In the genomic region with DNA sequence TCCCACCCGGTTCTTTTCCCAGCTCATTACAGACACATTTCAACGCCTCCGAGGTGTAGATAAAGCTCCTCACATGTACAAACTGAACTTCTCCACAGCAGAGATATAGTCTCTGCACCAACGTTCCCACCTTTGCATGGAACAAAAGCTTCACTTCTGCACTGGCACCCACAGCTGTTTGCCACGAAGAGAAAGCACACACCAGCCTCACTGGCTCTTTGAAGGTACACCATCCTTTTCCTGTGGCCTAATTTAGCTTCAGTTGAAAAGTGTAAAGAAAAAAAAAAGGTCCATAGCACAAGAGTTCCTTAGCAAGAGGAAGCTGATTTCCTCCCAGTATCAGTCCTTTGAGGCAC, we compare ENCODE assay signal across 13 mouse cellular contexts. TPM values are rescaled to one million over a fixed set of nuclear protein-coding genes. Genes with fewer than 3 reads are reported as not detected.
DNase-seq lines count a peak whose midpoint lies in the region; ATAC-seq and TF ChIP-seq lines count a peak whose summit lies in the region.
"Had no signal": no experiment of that assay in that cellular context is flagged by ENCODE, and none has a peak within 500 bp of the region (broad histone marks: within the 10 kb centered on the region; RNA-seq: fewer than 3 reads in every experiment).

No protein-coding gene starts in this region.

- H3K36me3 ChIP-seq in hindbrain, embryonic 16.5 days (ENCODE audit: control insufficient read depth, insufficient read depth, low read length) = no peaks in the 10 kb centered on the region
- H3K36me3 ChIP-seq in hindbrain, embryonic 10.5 days = no peaks in the 10 kb centered on the region
- H3K36me3 ChIP-seq: hindbrain, embryonic 12.5 days; neural tube, embryonic 15.5 days; stomach, embryonic 15.5 days had no signal

- no peak for TF ChIP-seq CTCF in layer of hippocampus, adult 2 months (conservative IDR thresholded peaks at IDR 0.05)

- 0 out of 2 replicates have a peak overlapping the region, but pooled peaks have one; percentile 2 for H3K4me2 ChIP-seq in hindbrain, embryonic 16.5 days (ENCODE audit: low read length)
- H3K4me2 ChIP-seq: hindbrain, embryonic 12.5 days; neural tube, embryonic 15.5 days; stomach, embryonic 15.5 days had no signal

- no peaks in the 10 kb centered on the region for H3K4me1 ChIP-seq in hindbrain, embryonic 16.5 days (ENCODE audit: control insufficient read depth, insufficient read depth, low read depth, low read length)
- H3K4me1 ChIP-seq in hindbrain, embryonic 10.5 days (replicated peaks) = no peaks in the 10 kb centered on the region
- H3K4me1 ChIP-seq: hindbrain, embryonic 12.5 days; neural tube, embryonic 15.5 days; stomach, embryonic 15.5 days had no signal

- DNase-seq in hindbrain, embryonic 10.5 days (ENCODE audit: low spot score) = no peak
- peak; percentile 59 for DNase-seq in CD4-positive, CD25-positive, alpha-beta regulatory T cell, adult 2 months (ENCODE audit: low read depth, low spot score)
- DNase-seq in T-cell, adult 2 months (ENCODE audit: low spot score) = peak; percentile 54
- no peak for DNase-seq in layer of hippocampus, adult 2 months (ENCODE audit: low spot score in 2 of 2)
- no peak for DNase-seq in layer of hippocampus, postnatal 25 days (ENCODE audit: extremely low spot score in 1 of 2, low spot score in 1 of 2)
- no peak for DNase-seq in urinary bladder, adult 2 months (ENCODE audit: low spot score)
- DNase-seq: right cerebral cortex, postnatal 14 days had no signal

- no peak overlapping the region for H3K27ac ChIP-seq in hindbrain, embryonic 16.5 days (ENCODE audit: low read depth, low read length)
- H3K27ac ChIP-seq in hindbrain, embryonic 10.5 days = no peak overlapping the region
- H3K27ac ChIP-seq in layer of hippocampus, adult 2 months = no peak overlapping the region
- H3K27ac ChIP-seq: hindbrain, embryonic 12.5 days; neural tube, embryonic 15.5 days; stomach, embryonic 15.5 days had no signal

- H3K4me3 ChIP-seq in hindbrain, embryonic 16.5 days (ENCODE audit: low read length) = no peak overlapping the region
- no peak overlapping the region for H3K4me3 ChIP-seq in hindbrain, embryonic 10.5 days
- H3K4me3 ChIP-seq in layer of hippocampus, adult 2 months = no peak overlapping the region; the same call in 1 of the 2 replicates
- H3K4me3 ChIP-seq: erythroblast, embryonic 14.5 days; hindbrain, embryonic 12.5 days; neural tube, embryonic 15.5 days; stomach, embryonic 15.5 days had no signal

- no peak overlapping the region for H3K9ac ChIP-seq in hindbrain, embryonic 16.5 days (ENCODE audit: low read depth, low read length)
- H3K9ac ChIP-seq: hindbrain, embryonic 12.5 days; neural tube, embryonic 15.5 days; stomach, embryonic 15.5 days had no signal

- H3K9me3 ChIP-seq in hindbrain, embryonic 16.5 days (ENCODE audit: control insufficient read depth, low read length) = no peaks in the 10 kb centered on the region
- H3K9me3 ChIP-seq in hindbrain, embryonic 10.5 days = no peaks in the 10 kb centered on the region
- H3K9me3 ChIP-seq: hindbrain, embryonic 12.5 days; neural tube, embryonic 15.5 days; stomach, embryonic 15.5 days had no signal

- H3K27me3 ChIP-seq in hindbrain, embryonic 16.5 days (replicated peaks; ENCODE audit: control insufficient read depth, insufficient read depth, low read length) = no peaks in the 10 kb centered on the region
- H3K27me3 ChIP-seq in hindbrain, embryonic 10.5 days (ENCODE audit: insufficient read depth, poor library complexity, severe bottlenecking) = no peaks in the 10 kb centered on the region
- H3K27me3 ChIP-seq: hindbrain, embryonic 12.5 days; neural tube, embryonic 15.5 days; stomach, embryonic 15.5 days had no signal

- no peak for ATAC-seq in hindbrain, embryonic 16.5 days
- peak; percentile 16 for ATAC-seq in megakaryocyte progenitor cell, adult 5-6 weeks (replicated peaks; ENCODE audit: poor library complexity)

- 82% methylated on average over 5 of the region's 5 CpGs for WGBS in hindbrain, embryonic 16.5 days
- WGBS in hindbrain, embryonic 10.5 days = 83% methylated on average over 5 of the region's 5 CpGs

RNA-seq across cellular contexts. Expression of a gene that starts 25.9 kb away (rescaled TPM):
- polyA plus RNA-seq in hindbrain, embryonic 16.5 days (2015; fragmentation: Nextera tagmentation; extraction: Ambion mirVana) = 16.4 and 17.5 TPM in 2 replicates
- 8.2 and 8.3 TPM in 2 replicates for polyA plus RNA-seq in hindbrain, embryonic 10.5 days (2016; fragmentation: Nextera tagmentation; extraction: Ambion mirVana)
- total RNA-seq in megakaryocyte progenitor cell, adult 5-6 weeks (2015) = 30.3 and 32.6 TPM in 2 replicates
- total RNA-seq in megakaryocyte progenitor cell, adult 5-6 weeks (2017) = 29.1 and 31.1 TPM in 2 replicates
- total RNA-seq in layer of hippocampus, adult 2 months (2021) = 1 to 10 TPM; 7.8 to 8.1 TPM
- total RNA-seq in layer of hippocampus, postnatal 25 days (2021) = 1 to 10 TPM; 8.3 to 9.0 TPM
- polyA plus RNA-seq in urinary bladder, adult 2 months (2012; rRNA removed) = 3.4 and 5.7 TPM in 2 replicates
- polyA plus RNA-seq: erythroblast, embryonic 14.5 days had no signal

Comparison
In these comparisons a context has a peak if more than half of its experiments do, and no peak if none do; other contexts are left out.
1. DNase-seq: peak in CD4-positive, CD25-positive, alpha-beta regulatory T cell, adult 2 months (single experiment) and T-cell, adult 2 months (single experiment); none in hindbrain, embryonic 10.5 days (single experiment), layer of hippocampus, adult 2 months (0 of 2), layer of hippocampus, postnatal 25 days (0 of 2) and urinary bladder, adult 2 months (single experiment).